Mouse (Mus musculus) kidney, postnatal 0 days (tissue): ENCODE measurements at regions not wholly inside any gene's neighbourhood (a gene's known extent, or its start where the extent isn't known, plus 50 kb on each side); places are given as distances from the start of the nearest gene placed in this dataset.

ENCODE experiments used
- ATAC-seq: fragments of 200-750 bp; cut with Nextera tagmentation; replicated peaks from 2 replicates; pipeline ENCODE4 v1.8.0; 2017; ENCODE audit warnings: low read depth, moderate number of reproducible peaks, moderate TSS enrichment, moderate library complexity; ENCODE audit not compliant: low FRiP score
- DNase-seq: peaks from one replicate; pipeline ENCODE4 v3.0.0-alpha.2; 2016; ENCODE audit warnings: low spot score
- H3K27ac ChIP-seq: fragments of 300-500 bp; sonication (generic); 2 replicates; pipeline ENCODE4 v1.5.1; 2014; ENCODE audit warnings: mild to moderate bottlenecking
- H3K27me3 ChIP-seq: fragments of 300-500 bp; sonication (generic); 2 replicates; pipeline ENCODE4 v1.6.1; 2014; ENCODE audit warnings: low read length, mixed read lengths; ENCODE audit not compliant: insufficient read depth
- H3K36me3 ChIP-seq: fragments of 300-500 bp; sonication (generic); 2 replicates; pipeline ENCODE4 v1.6.1; 2014; ENCODE audit warnings: low read length, mixed read lengths; ENCODE audit not compliant: insufficient read depth
- H3K4me1 ChIP-seq: fragments of 300-500 bp; sonication (generic); replicated peaks from 2 replicates; pipeline ENCODE4 v1.6.1; 2014; ENCODE audit warnings: antibody characterized with exemption, low read length, mixed read lengths; ENCODE audit not compliant: insufficient read depth
- H3K4me2 ChIP-seq: fragments of 300-500 bp; sonication (generic); 2 replicates; pipeline ENCODE4 v1.6.1; 2014; ENCODE audit warnings: mild to moderate bottlenecking, low read length, moderate library complexity, mixed read lengths
- H3K4me3 ChIP-seq: fragments of 300-500 bp; sonication (generic); replicated peaks from 2 replicates; pipeline ENCODE4 v1.5.1; 2014; ENCODE audit warnings: low read depth, low read length
- H3K9ac ChIP-seq: fragments of 300-500 bp; sonication (generic); 2 replicates; pipeline ENCODE4 v1.6.1; 2014; ENCODE audit warnings: low read depth, low read length
- H3K9me3 ChIP-seq: fragments of 300-500 bp; sonication (generic); replicated peaks from 2 replicates; pipeline ENCODE4 v1.6.1; 2016; ENCODE audit warnings: low read length, inconsistent platforms, mixed read lengths
- CTCF ChIP-seq: IDR thresholded peaks from 2 replicates; pipeline ENCODE4 v1.5.1; 2016; ENCODE audit warnings: antibody characterized with exemption, low read depth, mild to moderate bottlenecking, moderate library complexity
- WGBS: fragments of 180-500 bp; shearing (Covaris S2); extraction: QIAGEN DNeasy Blood & Tissue Kit; methylation state at CpG from one replicate; pipeline ENCODE4 v1.1.7; 2014; 5-methylcytosine and 5-hydroxymethylcytosine counted together

- Histone ChIP-seq H3K4me3 (no peak overlapping the region), H3K36me3 (no peaks in the 10 kb centered on the region), H3K27me3 (no peaks in the 10 kb centered on the region), H3K4me2 (no peak overlapping the region), H3K4me1 (no peaks in the 10 kb centered on the region), H3K9ac (no peak overlapping the region), H3K9me3 (no peaks in the 10 kb centered on the region), H3K27ac (no peak overlapping the region)
- 67% methylated on average over 4 of the region's 4 CpGs for WGBS
- ATAC-seq (no peak), DNase-seq (no peak)
- no peak for TF ChIP-seq CTCF
Measured at GRCm38 (mm10) chr1:43375851-43376250, 68.5 kb upstream of the Nck2 start.

DNA sequence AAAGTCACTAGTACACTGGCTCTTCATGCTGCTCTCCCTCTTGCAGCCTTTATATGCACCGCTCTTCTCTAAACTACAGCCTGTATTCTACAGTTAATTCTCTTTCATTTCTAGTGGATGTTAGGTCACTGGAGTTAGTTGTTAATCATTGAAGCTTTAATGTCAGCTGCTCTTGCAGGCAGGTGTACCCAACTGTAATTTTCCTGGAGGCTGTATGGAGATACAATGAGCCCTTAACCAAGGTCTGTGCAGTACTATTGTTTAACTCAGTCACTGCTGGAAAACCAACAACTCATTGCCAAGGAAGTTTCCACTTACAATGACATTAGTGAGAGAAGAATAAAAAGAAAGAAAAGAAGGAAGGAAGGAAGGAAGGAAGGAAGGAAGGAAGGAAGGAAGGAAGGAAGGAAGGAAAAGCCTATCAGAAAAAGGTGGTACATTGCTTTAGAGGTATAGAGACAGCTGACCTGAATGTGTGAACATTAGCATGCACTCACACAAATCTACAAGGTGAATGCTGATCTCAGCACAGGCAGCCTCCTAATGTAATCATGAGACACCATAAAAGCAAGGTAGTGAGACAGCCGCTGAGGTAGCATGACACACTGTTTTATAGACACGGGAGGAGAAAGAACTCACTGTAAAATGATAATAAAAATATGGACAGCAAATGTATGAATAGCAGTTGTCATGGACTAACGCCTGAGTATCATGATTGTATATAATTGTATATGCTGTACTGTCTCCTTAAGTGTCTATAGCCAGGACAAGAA lies 66.7 kb upstream of the Nck2 start:
- no peak for TF ChIP-seq CTCF
- Histone ChIP-seq H3K36me3 (no peaks in the 10 kb centered on the region), H3K27ac (peak overlapping the region; percentile 42; the same call in 1 of the 2 replicates), H3K4me1 (no peaks in the 10 kb centered on the region), H3K9ac (no peak overlapping the region), H3K9me3 (no peaks in the 10 kb centered on the region), H3K4me3 (no peak overlapping the region), H3K4me2 (no peak overlapping the region), H3K27me3 (no peaks in the 10 kb centered on the region)
- DNase-seq (peak; percentile 42), ATAC-seq (peak; percentile 54; the same call in 1 of the 2 replicates)
- 79% methylated on average over 4 of the region's 4 CpGs for WGBS

GRCm38 (mm10) chr1:43385008-43385407 lies 59.4 kb upstream of the Nck2 start:
- ATAC-seq (no peak), DNase-seq (no peak)
- Histone ChIP-seq H3K27me3 (no peaks in the 10 kb centered on the region), H3K9me3 (no peaks in the 10 kb centered on the region), H3K36me3 (no peaks in the 10 kb centered on the region), H3K4me1 (no peaks in the 10 kb centered on the region), H3K4me3 (no peak overlapping the region), H3K27ac (no peak overlapping the region), H3K4me2 (no peak overlapping the region), H3K9ac (no peak overlapping the region)
- TF ChIP-seq CTCF: no peak

DNA sequence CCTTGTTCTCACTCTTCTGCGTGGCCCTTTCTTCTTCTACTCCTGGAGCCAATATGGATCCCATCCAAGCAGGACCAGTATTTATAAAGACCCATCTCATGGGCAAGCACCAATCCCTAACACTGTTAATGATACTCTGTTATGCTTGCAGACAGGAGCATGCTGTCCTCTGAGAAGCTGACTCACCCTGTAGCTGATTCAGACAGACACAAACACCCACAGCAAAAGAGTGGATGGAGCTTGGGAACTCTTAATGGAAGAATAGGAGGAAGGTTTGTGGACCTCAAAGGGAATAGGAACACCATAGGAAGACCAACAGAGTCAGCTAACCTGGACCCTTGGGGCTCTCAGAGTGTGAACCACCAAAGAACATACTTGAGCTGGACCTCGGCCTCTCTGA lies 50.3 kb upstream of the Nck2 start:
- Histone ChIP-seq H3K27ac (no peak overlapping the region), H3K9me3 (no peaks in the 10 kb centered on the region), H3K36me3 (no peaks in the 10 kb centered on the region), H3K4me3 (no peak overlapping the region), H3K4me2 (no peak overlapping the region), H3K9ac (no peak overlapping the region), H3K4me1 (no peaks in the 10 kb centered on the region), H3K27me3 (no peaks in the 10 kb centered on the region)
- DNase-seq (no peak), ATAC-seq (no peak)
- no peak for TF ChIP-seq CTCF
- WGBS: 93% methylated on average over 2 of the region's 2 CpGs
